In the genomic region with DNA sequence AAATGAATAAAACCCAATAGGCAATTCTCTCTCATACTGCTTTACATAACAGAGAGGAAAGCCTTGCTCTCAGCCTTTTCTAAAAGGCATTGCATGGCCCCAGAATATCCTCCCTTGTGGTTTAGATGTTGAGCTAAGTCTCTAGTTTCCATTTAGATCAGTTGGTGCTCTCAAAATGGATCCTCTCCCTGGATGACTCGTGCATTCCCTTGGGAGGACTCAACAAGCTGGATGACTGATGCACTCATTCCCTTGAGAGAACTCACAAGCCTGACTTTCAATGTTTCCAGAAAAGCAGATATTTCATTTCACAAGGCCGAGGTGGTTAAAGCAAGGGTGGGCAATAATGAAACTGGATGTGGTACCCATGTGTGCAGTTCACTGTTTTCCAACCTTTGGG, we compare ENCODE assay signal across 2 mouse cellular contexts.
A peak's percentile ranks its signal among the peaks of the same experiment; 100 is the strongest.
TF ChIP-seq lines count a peak whose summit lies in the region.

No protein-coding gene starts in this region.

TF ChIP-seq in CH12.LX, 34 proteins besides CTCF, POLR2A, EP300 and RAD21:
- peak; percentile 42; the same call in 1 of the 2 replicates for TF ChIP-seq MAX (IDR thresholded peaks at IDR 0.05; ENCODE audit: low read length)
- no peak for TF ChIP-seq UBTF (IDR thresholded peaks at IDR 0.05; ENCODE audit: low read depth, low read length)
- peak; percentile 58; the same call in 1 of the 2 replicates for TF ChIP-seq SIN3A (IDR thresholded peaks at IDR 0.05; ENCODE audit: low read length)
- TF ChIP-seq BHLHE40 (IDR thresholded peaks at IDR 0.05; ENCODE audit: low read depth, low read length), result peak; percentile 86
- peak; percentile 74; the same call in 1 of the 2 replicates for TF ChIP-seq KAT2A (IDR thresholded peaks at IDR 0.05; ENCODE audit: insufficient replicate concordance, low read length)
- no peak for TF ChIP-seq NRF1 (IDR thresholded peaks at IDR 0.05; ENCODE audit: low read depth, low read length)
- TF ChIP-seq JUND (conservative IDR thresholded peaks at IDR 0.05; ENCODE audit: low read depth, low read length), result peak; percentile 75; the same call in 1 of the 2 replicates
- no peak for TF ChIP-seq MAZ (IDR thresholded peaks at IDR 0.05; ENCODE audit: low read depth, low read length)
- peak; percentile 89 for TF ChIP-seq ETS1 (conservative IDR thresholded peaks at IDR 0.05; ENCODE audit: low read depth, low read length)
- no peak for TF ChIP-seq TBP (conservative IDR thresholded peaks at IDR 0.05; ENCODE audit: low read depth, low read length)
- peak; percentile 84 for TF ChIP-seq RCOR1 (conservative IDR thresholded peaks at IDR 0.05; ENCODE audit: low read depth, low read length)
- TF ChIP-seq ZKSCAN1 (IDR thresholded peaks at IDR 0.05; ENCODE audit: borderline replicate concordance, low read depth, low read length), result no peak
- TF ChIP-seq CHD2 (IDR thresholded peaks at IDR 0.05; ENCODE audit: low read length), result peak; percentile 63; the same call in 1 of the 2 replicates
- no peak for TF ChIP-seq MXI1 (IDR thresholded peaks at IDR 0.05; ENCODE audit: low read depth, low read length)
- TF ChIP-seq SMC3 (IDR thresholded peaks at IDR 0.05; ENCODE audit: low read depth, low read length), result no peak
- TF ChIP-seq MEF2A (IDR thresholded peaks at IDR 0.05; ENCODE audit: borderline replicate concordance, low read depth, low read length), result peak; percentile 91
- TF ChIP-seq GABPA (IDR thresholded peaks at IDR 0.05; ENCODE audit: insufficient replicate concordance, low read depth, low read length), result no peak
- TF ChIP-seq PAX5 (IDR thresholded peaks at IDR 0.05; ENCODE audit: low read length), result no peak
- TF ChIP-seq ZMIZ1 (IDR thresholded peaks at IDR 0.05; ENCODE audit: low read depth, low read length), result no peak
- TF ChIP-seq MYC (IDR thresholded peaks at IDR 0.05; ENCODE audit: low read depth, low read length), result peak; percentile 29; the same call in 1 of the 2 replicates
- no peak for TF ChIP-seq HCFC1 (IDR thresholded peaks at IDR 0.05; ENCODE audit: low read depth, low read length)
- 0 out of 2 replicates have a peak, but pooled peaks have one; percentile 11 for TF ChIP-seq ELF1 (IDR thresholded peaks at IDR 0.05; ENCODE audit: low read depth, low read length)
- no peak for TF ChIP-seq ZC3H11A (IDR thresholded peaks at IDR 0.05; ENCODE audit: low read depth, low read length)
- TF ChIP-seq IRF4 (IDR thresholded peaks at IDR 0.05; ENCODE audit: low read depth, low read length), result peak; percentile 85
- peak; percentile 61 for TF ChIP-seq TCF12 (IDR thresholded peaks at IDR 0.05; ENCODE audit: low read depth, low read length)
- TF ChIP-seq E2F4 (IDR thresholded peaks at IDR 0.05; ENCODE audit: insufficient replicate concordance, low read depth, low read length), result no peak
- TF ChIP-seq USF1 (IDR thresholded peaks at IDR 0.05; ENCODE audit: low read depth, low read length), result no peak
- no peak for TF ChIP-seq POLR2AphosphoS2 (IDR thresholded peaks at IDR 0.05; ENCODE audit: low read depth, low read length)
- TF ChIP-seq USF2 (conservative IDR thresholded peaks at IDR 0.05; ENCODE audit: low read depth, low read length), result no peak
- no peak for TF ChIP-seq CHD1 (IDR thresholded peaks at IDR 0.05; ENCODE audit: low read depth, low read length)
- peak; percentile 76; the same call in 1 of the 2 replicates for TF ChIP-seq JUN (IDR thresholded peaks at IDR 0.05; ENCODE audit: insufficient read depth, low read depth, low read length)
- TF ChIP-seq NELFE (IDR thresholded peaks at IDR 0.05; ENCODE audit: low read depth, low read length), result no peak
- TF ChIP-seq ZNF384 (IDR thresholded peaks at IDR 0.05; ENCODE audit: low read depth, low read length), result no peak
- TF ChIP-seq MAFK (IDR thresholded peaks at IDR 0.05; ENCODE audit: insufficient replicate concordance, low read length), result peak; percentile 71
TF ChIP-seq in CH12.LX: peak in this region for 15.

TF ChIP-seq in myocyte, 11 proteins besides CTCF, POLR2A, EP300 and RAD21:
- TF ChIP-seq TCF3 (IDR thresholded peaks at IDR 0.05; ENCODE audit: insufficient read length, low read depth), result no peak
- TF ChIP-seq MYOD1 (IDR thresholded peaks at IDR 0.05; ENCODE audit: control insufficient read depth in 1 of 3, insufficient read length in 2 of 3, low read depth in 2 of 3), result no peak
- TF ChIP-seq MYOG (IDR thresholded peaks at IDR 0.05; ENCODE audit: control insufficient read depth in 1 of 3, insufficient read depth in 1 of 3, insufficient read length in 2 of 3, low read depth in 2 of 3), result no peak
- TF ChIP-seq E2F4 (IDR thresholded peaks at IDR 0.05; ENCODE audit: insufficient read depth), result no peak
- TF ChIP-seq TCF12 (IDR thresholded peaks at IDR 0.05; ENCODE audit: insufficient read depth, poor library complexity, severe bottlenecking), result no peak
- no peak for TF ChIP-seq USF1 (IDR thresholded peaks at IDR 0.05; ENCODE audit: low read depth)
- TF ChIP-seq MAX (IDR thresholded peaks at IDR 0.05; ENCODE audit: low read depth), result no peak
- no peak for TF ChIP-seq POLR2AphosphoS2 (IDR thresholded peaks at IDR 0.05; ENCODE audit: insufficient read length, low read depth)
- TF ChIP-seq REST (IDR thresholded peaks at IDR 0.05; ENCODE audit: insufficient read depth, insufficient read length), result no peak
- no peak for TF ChIP-seq CEBPB (IDR thresholded peaks at IDR 0.05; ENCODE audit: insufficient read depth, poor library complexity, severe bottlenecking)
- no peak for TF ChIP-seq SRF (IDR thresholded peaks at IDR 0.05; ENCODE audit: control insufficient read depth, insufficient read length, low read depth)
